Mouse (Mus musculus) A20 (cell line): Measurements from ENCODE around the gene Rbm19.

Experiments
- DNase-seq: peaks from one replicate; pipeline ENCODE4 v3.0.0-alpha.2; 2011; ENCODE audit warnings: low read depth, low spot score

Rbm19 gene

DNA sequence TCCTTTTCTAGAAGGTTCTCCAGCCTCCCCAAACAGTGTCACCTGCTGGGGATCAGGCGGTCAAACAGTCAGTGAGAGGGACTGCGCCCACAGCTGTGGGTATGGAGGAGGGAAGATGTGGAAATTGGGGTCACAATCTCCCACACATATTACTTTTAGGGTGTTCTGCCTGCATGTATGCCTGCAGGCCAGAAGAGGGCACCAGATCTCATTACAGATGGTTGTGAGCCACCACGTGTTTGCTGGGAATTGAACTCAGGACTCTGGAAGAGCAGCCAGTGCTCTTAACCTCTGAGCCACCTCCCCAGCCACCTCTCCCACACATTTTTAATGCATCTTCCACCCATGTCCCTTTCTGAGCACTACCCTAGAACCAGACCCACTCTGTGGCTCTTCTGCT lies 88.1 kb downstream of the Rbm19 start:
- DNase-seq: no peak

- no peak for DNase-seq
These were observed 90.2 kb downstream of the Rbm19 start for GRCm38 (mm10) chr5:120206313-120206943.

DNA sequence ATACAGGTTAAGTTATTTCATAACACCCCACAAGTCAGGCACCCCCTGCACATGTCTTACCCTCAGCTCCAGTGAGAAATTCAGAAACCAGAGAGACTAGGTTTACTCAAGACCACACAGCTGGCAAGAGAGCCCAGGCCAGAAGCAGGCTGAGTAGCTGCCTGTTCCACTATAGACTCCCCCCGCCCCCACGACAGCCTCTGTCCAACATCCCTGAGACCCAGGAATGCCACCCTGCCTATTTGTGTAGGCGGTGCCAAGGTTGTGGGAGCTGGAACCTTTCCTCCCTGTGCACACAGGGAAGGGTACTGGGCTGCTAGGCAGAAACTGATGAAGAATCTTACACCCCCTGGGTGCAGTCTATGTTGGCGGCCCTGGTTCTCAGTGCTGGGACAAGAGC lies 91.2 kb downstream of the Rbm19 start:
- DNase-seq: no peak

DNA sequence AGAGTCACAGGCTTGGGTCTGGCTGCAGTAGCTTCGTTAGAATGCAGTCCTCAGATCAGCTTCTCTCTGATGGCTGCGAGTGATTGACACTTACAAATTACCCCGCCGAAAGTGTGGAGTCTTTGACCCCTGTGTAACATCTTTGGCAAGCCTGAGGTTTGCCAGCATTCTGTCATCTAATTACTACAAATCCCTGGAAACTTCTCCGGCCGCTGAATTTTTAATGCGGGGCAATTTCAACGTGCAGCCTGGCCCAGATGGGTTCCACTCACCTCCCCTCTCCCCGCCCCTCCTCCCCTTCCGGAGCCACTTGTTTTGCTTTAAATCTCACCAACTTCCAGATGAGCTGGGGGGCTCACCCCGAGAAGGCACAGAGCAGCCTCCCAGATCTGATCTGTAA lies 94.4 kb downstream of the Rbm19 start:
- DNase-seq: no peak

DNA sequence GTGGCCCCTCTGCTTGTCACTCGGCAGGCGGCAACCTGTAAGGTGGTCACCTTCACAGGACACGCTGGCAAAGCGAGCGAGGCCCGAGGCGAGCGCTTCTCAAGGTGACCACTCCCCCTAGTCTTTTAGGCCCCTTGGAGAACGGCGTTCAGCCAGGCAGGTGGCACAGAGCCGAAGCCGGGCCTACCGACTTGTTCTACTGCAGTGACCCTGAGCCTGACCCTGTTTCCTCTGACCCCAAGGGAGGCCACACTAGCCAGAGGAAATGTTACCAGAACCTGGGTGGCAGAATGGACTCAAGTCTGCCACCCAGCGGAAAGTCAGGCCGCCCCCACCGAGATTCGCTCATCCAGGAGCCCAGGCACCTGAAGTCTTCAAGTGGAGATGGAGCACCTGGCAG lies 94.9 kb downstream of the Rbm19 start:
- DNase-seq: no peak

DNA sequence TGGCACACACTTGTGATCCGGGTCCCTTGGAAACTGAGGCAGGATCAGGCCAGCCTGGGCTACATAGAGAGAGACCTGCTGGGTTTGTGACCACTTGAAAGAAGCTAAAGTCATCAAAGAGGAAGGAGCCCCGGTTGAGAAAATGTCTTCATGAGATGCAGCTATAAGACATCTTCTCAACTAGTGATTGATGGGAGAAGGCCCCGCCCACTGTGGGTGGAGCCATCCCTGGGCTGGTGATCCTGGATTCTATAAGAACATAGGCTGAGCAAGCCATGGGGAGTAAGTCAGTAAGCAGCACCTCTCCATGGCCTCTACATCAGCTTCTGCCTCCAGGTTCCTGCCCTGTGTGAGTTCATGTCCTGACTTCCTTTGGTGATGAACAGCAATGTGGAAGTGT lies 98.2 kb downstream of the Rbm19 start:
- no peak for DNase-seq

DNA sequence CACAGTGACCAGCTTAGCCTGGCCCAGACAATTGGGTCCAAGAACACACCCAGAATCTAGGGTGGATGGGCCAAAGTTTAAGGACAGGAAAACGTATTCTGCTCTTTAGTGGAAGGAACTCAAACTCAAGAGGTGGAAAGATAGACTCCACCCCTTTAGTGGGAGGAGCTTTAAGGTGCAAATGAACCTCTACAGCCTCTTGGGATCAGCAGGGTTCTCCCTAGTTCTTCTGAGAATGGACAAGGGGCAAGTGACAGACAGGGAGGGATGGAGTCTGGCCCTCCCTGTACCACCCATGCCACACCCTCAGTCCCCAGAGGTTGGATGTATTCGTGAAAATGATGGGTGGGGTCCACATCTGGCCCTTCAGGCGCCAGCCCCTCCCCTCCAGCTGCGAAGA lies 105.0 kb downstream of the Rbm19 start:
- no peak for DNase-seq

- no peak for DNase-seq
These were observed 109.1 kb downstream of the Rbm19 start for GRCm38 (mm10) chr5:120225383-120225782.

- DNase-seq: no peak
These were observed 112.5 kb downstream of the Rbm19 start for GRCm38 (mm10) chr5:120228613-120229409.

DNA sequence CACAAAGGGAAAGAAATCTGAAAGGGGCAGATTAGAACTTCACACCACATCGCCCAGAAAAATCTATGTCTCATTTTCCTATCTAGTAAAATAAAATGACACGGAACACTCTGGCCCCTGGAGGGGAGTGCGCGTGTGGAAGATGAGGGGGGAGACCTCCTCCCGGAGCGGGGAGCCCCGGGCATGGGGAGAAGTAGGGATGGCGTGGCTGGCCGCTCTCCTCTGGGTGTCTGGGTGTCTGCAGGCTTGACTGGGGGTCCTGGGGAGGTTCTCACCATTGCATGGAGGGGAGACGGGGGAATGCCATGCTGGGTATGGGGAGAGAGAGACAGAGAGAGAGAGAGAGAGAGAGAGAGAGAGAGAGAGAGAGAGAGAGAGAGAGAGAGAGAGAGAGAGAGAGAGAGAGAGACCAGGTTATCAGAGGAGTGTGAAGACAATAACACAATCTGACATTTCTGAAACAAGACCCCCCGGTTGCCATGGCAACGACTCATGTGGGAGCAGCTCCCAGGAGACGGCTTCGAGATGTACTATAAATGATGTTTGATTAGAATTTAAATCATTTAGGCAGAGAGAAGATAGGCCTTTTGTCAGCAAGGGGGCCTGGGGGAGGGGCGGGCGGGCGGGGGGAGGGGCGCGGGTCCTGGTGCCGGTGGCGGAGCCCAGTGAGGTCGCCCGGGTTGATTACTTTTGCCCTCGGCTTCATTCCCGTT lies 115.3 kb downstream of the Rbm19 start:
- DNase-seq: no peak

DNA sequence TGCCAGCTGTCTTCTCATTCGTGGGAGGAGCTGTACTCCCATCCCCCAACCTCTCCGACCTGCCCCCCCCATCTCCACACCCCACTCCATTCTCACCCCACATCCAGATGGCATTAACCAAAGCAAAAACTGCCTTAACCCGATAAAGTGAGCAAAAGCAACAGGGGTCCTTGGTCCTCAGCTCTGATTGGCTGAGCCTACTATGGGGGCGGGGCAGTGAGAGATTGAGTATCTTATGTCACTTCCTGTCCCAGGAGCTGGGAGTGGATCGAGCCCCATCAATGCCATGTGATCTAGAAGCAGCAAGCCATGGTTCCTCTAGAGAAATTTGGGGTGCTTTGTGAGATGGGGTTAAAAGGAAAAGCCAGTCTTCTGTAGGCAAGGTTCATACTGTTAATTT lies 118.9 kb downstream of the Rbm19 start:
- DNase-seq: peak; percentile 40

DNA sequence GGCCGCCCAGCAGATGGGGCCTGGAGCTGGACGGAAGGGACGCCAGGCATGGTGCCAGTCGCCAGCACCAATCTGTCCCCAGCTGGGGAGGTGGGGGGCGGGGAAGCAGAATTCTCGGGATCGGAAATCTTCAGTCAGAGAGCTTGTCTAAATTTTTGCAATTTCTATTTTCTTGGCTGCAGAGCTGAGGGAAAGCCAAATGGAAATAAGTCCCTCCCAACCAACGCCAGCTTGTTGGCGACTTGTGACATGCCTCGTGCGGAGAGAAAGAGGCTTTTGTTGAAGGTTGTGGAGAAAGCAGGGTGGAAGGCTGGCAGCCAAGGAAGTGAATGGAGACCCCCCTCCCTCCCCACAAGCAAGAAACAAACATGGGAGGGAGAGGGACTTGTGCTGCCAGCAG lies 119.3 kb downstream of the Rbm19 start:
- DNase-seq: no peak

DNA sequence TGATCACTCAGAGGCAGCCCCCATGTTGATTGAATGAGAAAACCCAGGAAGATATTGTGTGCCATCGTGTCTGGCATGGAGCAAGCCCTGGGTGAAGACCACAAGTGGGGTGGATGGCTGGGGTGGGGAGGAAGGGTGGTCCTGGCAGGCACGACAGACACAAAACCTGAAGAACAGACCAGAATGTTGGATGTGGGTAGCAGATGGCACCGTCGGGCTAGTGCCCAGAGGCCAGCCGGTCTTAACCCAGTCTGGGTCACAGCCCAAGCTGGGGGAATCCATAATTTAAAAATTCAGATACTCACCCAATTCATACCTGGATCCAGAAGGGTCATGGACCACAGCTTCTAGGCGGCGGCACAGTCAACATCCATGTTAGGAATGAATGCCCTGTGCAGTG lies 123.8 kb downstream of the Rbm19 start:
- no peak for DNase-seq

- DNase-seq: no peak
These were observed 129.1 kb downstream of the Rbm19 start for GRCm38 (mm10) chr5:120245336-120245735.
